Mouse (Mus musculus): ENCODE measurements around the gene Pcx. TPM values are rescaled to one million over a fixed set of nuclear protein-coding genes. Genes with fewer than 3 reads are reported as not detected.

Pcx gene
- 8.5 and 9.7 TPM in 2 replicates for polyA plus RNA-seq (2014; fragmentation: Nextera tagmentation; extraction: Ambion mirVana)

DNA sequence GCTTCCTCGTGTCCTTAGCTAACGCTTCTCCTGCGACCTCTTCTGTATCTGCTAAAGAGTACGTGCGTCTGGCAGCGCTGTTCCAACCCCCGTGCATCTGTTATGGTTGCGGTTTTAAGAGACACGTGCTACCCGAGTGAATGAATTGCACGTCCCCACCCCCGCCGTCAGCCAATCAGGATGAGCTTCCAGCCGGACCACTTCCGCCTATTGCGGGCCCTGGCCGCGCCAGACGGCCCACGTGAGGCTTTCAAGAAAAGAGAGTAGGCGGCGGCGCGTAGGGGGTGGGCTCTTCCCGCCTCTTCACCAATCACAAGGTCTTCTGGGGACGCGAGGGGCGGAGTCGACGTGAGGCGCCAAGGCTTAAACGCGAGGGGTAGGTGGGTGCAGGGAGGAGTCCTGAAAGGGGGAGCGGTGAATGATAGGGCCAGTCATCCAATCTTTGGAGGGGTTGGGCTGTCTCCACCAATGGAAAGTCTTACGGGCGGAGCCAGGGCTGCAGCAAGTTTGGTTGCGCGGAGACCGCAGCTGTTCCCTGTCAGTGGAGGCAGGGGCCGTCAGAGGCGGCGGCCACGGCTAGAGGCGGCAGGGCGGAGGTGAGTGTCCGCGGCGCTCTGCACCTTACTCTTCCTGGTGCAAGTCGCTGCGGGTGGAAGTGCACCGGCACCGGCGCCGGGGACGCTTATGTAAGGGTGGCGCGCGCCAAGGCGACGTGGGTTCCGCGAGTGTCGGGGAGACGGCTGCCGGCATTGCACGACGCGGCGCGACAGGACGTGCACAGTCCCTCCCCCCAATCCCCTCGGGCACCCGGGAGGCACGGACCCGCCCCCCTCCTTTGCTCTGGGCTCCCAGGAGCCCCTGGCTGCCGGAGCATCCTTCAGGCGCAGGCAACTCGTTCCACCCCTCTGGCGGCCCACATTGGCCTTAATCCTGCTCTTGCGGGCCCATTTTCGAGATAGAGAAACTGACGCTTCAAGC is at the start of gene Pcx:
Pcx (plus strand) TSS at position 487 of the 978 bp plus-strand sequence.
- peak within 1 kb of the TSS; percentile 67 for H3K4me3 ChIP-seq (ENCODE audit: low read depth, low read length)
- DNase-seq (ENCODE audit: low spot score) (peak; percentile 95), ATAC-seq (replicated peaks; ENCODE audit: low FRiP score, low TSS enrichment, low read depth) (peak; percentile 100)
- no peaks in the 10 kb centered on the region for H3K9me3 ChIP-seq (ENCODE audit: control insufficient read depth, low read length)
- whole genome bisulfite sequencing, result under 1% methylated on average over 81 of the region's 82 CpGs
- H3K36me3 ChIP-seq (ENCODE audit: control insufficient read depth, insufficient read depth, low read length), result no peaks in the 10 kb centered on the region
- peak within 1 kb of the TSS; percentile 86 for H3K4me2 ChIP-seq (ENCODE audit: low read length)
- peaks cover 8% of the 10 kb centered on the region for H3K4me1 ChIP-seq (replicated peaks; ENCODE audit: control insufficient read depth, insufficient read depth, low read length)
- no peak within 1 kb of the TSS for H3K27ac ChIP-seq (ENCODE audit: low read depth)
- H3K9ac ChIP-seq (ENCODE audit: low read length), result peak within 1 kb of the TSS; percentile 25
- no peaks in the 10 kb centered on the region; the same call in 1 of the 2 replicates for H3K27me3 ChIP-seq (replicated peaks; ENCODE audit: control insufficient read depth, insufficient read depth, low read length)

DNA sequence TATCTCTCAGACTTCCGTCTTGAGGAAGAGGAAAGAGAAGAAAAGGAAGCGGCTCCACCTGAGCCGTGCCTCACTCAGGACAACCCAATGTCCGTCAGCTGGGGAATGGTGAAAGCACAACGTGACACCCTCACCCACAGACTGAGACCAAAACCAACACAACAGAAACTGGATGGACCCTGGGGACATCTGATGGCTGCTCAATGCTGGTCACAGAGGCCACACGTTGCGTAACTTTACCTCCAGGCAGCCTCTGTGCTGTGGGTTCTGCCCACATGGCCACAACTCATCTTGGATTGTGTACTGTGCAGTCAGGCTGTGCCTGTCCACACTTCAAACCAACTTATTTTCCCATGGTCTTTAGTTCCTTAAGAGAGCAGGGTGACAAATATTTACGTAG is 48.3 kb upstream of the Pcx start:
- H3K9me3 ChIP-seq (ENCODE audit: control insufficient read depth, low read length), result no peaks in the 10 kb centered on the region
- H3K4me3 ChIP-seq (ENCODE audit: low read depth, low read length), result no peak overlapping the region
- ATAC-seq (replicated peaks; ENCODE audit: low FRiP score, low TSS enrichment, low read depth) (no peak), DNase-seq (ENCODE audit: low spot score) (no peak)
- no peak overlapping the region for H3K27ac ChIP-seq (ENCODE audit: low read depth)
- H3K27me3 ChIP-seq (replicated peaks; ENCODE audit: control insufficient read depth, insufficient read depth, low read length), result no peaks in the 10 kb centered on the region
- no peaks in the 10 kb centered on the region for H3K4me1 ChIP-seq (replicated peaks; ENCODE audit: control insufficient read depth, insufficient read depth, low read length)
- no peak overlapping the region for H3K4me2 ChIP-seq (ENCODE audit: low read length)
- H3K36me3 ChIP-seq (ENCODE audit: control insufficient read depth, insufficient read depth, low read length), result no peaks in the 10 kb centered on the region
- H3K9ac ChIP-seq (ENCODE audit: low read length), result no peak overlapping the region
- 81% methylated on average over 8 of the region's 8 CpGs for WGBS

DNA sequence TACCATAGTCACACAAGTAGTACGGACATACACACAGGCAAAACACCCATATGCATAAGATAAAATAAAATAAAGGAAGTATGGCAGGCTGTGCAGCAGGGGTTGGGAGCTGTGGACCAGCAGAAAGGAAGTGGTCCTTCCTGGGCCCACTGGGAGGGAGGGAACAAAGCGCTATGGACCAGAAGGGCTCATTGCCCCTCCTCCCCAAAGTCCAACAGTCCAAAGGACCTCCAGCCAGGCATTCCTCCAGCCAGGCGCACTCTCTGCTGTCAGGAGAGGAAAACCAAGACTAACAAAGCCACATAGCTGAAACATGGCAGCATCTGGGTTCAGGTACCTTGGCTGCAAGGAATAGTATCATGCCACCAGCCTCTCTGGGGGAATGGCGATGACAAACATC is 45.6 kb upstream of the Pcx start:
- Histone ChIP-seq H3K36me3 (ENCODE audit: control insufficient read depth, insufficient read depth, low read length) (no peaks in the 10 kb centered on the region), H3K4me3 (ENCODE audit: low read depth, low read length) (no peak overlapping the region), H3K9ac (ENCODE audit: low read length) (no peak overlapping the region), H3K27me3 (replicated peaks; ENCODE audit: control insufficient read depth, insufficient read depth, low read length) (no peaks in the 10 kb centered on the region), H3K4me2 (ENCODE audit: low read length) (no peak overlapping the region), H3K9me3 (ENCODE audit: control insufficient read depth, low read length) (no peaks in the 10 kb centered on the region), H3K4me1 (replicated peaks; ENCODE audit: control insufficient read depth, insufficient read depth, low read length) (no peaks in the 10 kb centered on the region), H3K27ac (ENCODE audit: low read depth) (no peak overlapping the region)
- 73% methylated on average over 4 of the region's 4 CpGs for WGBS
- DNase-seq (ENCODE audit: low spot score), result no peak
- no peak for ATAC-seq (replicated peaks; ENCODE audit: low FRiP score, low TSS enrichment, low read depth)

DNA sequence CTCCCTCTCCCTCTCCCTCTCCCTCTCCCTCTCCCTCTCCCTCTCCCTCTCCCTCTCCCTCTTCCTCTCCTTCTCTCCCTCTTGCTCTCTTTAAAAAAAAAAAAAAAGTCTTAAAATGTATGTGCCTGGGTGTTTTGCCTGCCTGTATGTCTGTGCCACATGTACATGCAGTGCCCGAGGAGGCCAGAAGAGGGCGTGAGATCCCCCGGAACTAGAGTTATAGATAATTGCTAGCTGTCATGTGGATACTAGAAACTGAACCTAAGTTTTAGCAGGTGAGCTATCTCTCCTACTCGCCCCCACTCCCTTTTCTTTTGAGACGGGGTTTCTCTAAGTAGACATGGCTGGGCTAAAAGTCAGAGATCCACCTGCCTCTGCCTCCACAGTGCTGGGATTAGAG is 41.9 kb upstream of the Pcx start:
- DNase-seq (ENCODE audit: low spot score), result no peak
- no peak overlapping the region for H3K9ac ChIP-seq (ENCODE audit: low read length)
- no peak overlapping the region for H3K27ac ChIP-seq (ENCODE audit: low read depth)
- H3K9me3 ChIP-seq (ENCODE audit: control insufficient read depth, low read length), result no peaks in the 10 kb centered on the region
- no peaks in the 10 kb centered on the region for H3K36me3 ChIP-seq (ENCODE audit: control insufficient read depth, insufficient read depth, low read length)
- no peaks in the 10 kb centered on the region for H3K27me3 ChIP-seq (replicated peaks; ENCODE audit: control insufficient read depth, insufficient read depth, low read length)
- H3K4me2 ChIP-seq (ENCODE audit: low read length), result no peak overlapping the region
- ATAC-seq (replicated peaks; ENCODE audit: low FRiP score, low TSS enrichment, low read depth), result no peak
- H3K4me1 ChIP-seq (replicated peaks; ENCODE audit: control insufficient read depth, insufficient read depth, low read length), result no peaks in the 10 kb centered on the region
- no peak overlapping the region for H3K4me3 ChIP-seq (ENCODE audit: low read depth, low read length)
- whole genome bisulfite sequencing, result 32% methylated on average over 5 of the region's 5 CpGs

DNA sequence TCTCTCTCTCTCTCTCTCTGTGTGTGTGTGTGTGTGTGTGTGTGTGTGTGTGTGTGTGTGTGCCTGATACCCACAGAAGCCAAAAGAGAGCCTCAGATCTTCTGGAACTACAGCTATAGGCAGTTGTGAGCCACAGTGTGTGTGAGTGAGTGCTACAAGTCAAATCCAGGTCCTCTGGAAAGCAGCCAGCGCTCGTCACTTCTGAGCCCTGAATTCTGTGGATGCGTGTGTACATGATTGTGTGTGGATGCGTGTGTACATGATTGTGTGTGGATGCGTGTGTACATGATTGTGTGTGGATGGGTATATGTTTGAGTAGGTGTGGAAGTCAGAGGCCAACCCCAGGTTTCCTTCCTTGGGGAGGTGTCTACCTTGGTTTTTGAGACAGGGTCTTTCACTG is 36.7 kb upstream of the Pcx start:
- Histone ChIP-seq H3K9ac (ENCODE audit: low read length) (no peak overlapping the region), H3K36me3 (ENCODE audit: control insufficient read depth, insufficient read depth, low read length) (no peaks in the 10 kb centered on the region), H3K9me3 (ENCODE audit: control insufficient read depth, low read length) (no peaks in the 10 kb centered on the region), H3K4me3 (ENCODE audit: low read depth, low read length) (no peak overlapping the region), H3K27ac (ENCODE audit: low read depth) (no peak overlapping the region), H3K4me2 (ENCODE audit: low read length) (no peak overlapping the region), H3K27me3 (replicated peaks; ENCODE audit: control insufficient read depth, insufficient read depth, low read length) (peaks cover 36% of the 10 kb centered on the region), H3K4me1 (replicated peaks; ENCODE audit: control insufficient read depth, insufficient read depth, low read length) (0 out of 2 replicates have a peak, but pooled peaks cover 4% of the 10 kb centered on the region)
- ATAC-seq (replicated peaks; ENCODE audit: low FRiP score, low TSS enrichment, low read depth) (no peak), DNase-seq (ENCODE audit: low spot score) (no peak)
- WGBS, result 79% methylated on average over 5 of the region's 5 CpGs

DNA sequence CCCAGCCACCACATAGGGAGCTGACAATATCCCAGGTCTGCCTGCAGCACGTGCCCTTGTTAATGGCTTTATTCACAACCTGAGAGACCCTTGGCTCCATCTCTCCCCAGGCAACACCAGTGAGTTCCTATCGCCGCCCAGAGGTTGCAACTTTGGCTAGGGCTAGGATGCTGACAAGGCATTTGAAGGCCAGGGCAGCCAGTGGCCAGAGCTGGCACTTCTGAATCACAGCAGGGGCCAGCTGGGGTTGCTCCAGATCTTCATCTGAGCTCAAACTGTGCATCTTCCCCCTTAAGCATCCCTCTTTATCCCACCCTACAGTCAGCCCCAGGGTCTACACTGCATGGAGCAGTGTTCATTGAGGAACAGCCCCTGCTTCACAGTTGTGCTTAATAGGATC is 35.5 kb upstream of the Pcx start:
- H3K36me3 ChIP-seq (ENCODE audit: control insufficient read depth, insufficient read depth, low read length), result no peaks in the 10 kb centered on the region
- H3K4me2 ChIP-seq (ENCODE audit: low read length), result no peak overlapping the region
- no peak for ATAC-seq (replicated peaks; ENCODE audit: low FRiP score, low TSS enrichment, low read depth)
- H3K4me3 ChIP-seq (ENCODE audit: low read depth, low read length), result no peak overlapping the region
- 55% methylated on average over 3 of the region's 3 CpGs for WGBS
- no peak for DNase-seq (ENCODE audit: low spot score)
- 0 out of 2 replicates have a peak, but pooled peaks cover 4% of the 10 kb centered on the region for H3K4me1 ChIP-seq (replicated peaks; ENCODE audit: control insufficient read depth, insufficient read depth, low read length)
- H3K27ac ChIP-seq (ENCODE audit: low read depth), result no peak overlapping the region
- no peak overlapping the region for H3K9ac ChIP-seq (ENCODE audit: low read length)
- H3K9me3 ChIP-seq (ENCODE audit: control insufficient read depth, low read length), result no peaks in the 10 kb centered on the region
- H3K27me3 ChIP-seq (replicated peaks; ENCODE audit: control insufficient read depth, insufficient read depth, low read length), result peaks cover 42% of the 10 kb centered on the region

DNA sequence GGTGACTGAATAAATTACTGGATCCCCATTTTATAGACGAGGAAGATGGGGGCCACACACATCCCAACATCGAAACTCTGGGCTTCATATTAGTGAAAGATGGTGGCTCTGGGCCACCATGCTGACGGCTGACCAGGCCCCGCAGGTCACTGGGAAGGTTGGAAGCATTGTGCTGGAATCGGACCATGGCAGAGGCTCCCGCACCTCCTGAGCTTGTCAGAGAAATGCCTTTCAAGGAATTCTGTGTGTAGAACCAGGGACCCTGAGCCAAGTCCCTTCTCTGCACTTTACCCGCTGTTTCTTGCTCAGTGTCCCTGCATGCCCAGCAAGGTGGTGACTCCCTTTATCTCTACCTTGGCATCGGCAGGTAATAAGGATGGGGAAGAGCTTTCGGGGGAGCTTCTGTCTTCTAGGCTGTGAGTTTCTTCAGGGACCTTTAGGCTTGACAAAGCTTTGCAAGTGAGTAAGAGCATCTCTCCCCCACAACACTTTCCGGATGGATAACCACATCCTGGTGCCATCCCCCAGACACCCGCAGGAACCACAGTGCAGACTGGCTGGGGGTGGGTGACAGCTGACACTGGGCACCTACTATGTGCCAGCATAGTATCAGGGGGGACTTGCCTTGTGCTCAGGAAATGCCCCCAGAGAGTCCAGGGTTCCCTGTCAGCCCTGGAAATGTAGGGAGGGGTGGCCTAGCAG is 34.9 kb upstream of the Pcx start:
- WGBS, result 82% methylated on average over 11 of the region's 11 CpGs
- no peak overlapping the region for H3K4me2 ChIP-seq (ENCODE audit: low read length)
- peaks cover 42% of the 10 kb centered on the region for H3K27me3 ChIP-seq (replicated peaks; ENCODE audit: control insufficient read depth, insufficient read depth, low read length)

DNA sequence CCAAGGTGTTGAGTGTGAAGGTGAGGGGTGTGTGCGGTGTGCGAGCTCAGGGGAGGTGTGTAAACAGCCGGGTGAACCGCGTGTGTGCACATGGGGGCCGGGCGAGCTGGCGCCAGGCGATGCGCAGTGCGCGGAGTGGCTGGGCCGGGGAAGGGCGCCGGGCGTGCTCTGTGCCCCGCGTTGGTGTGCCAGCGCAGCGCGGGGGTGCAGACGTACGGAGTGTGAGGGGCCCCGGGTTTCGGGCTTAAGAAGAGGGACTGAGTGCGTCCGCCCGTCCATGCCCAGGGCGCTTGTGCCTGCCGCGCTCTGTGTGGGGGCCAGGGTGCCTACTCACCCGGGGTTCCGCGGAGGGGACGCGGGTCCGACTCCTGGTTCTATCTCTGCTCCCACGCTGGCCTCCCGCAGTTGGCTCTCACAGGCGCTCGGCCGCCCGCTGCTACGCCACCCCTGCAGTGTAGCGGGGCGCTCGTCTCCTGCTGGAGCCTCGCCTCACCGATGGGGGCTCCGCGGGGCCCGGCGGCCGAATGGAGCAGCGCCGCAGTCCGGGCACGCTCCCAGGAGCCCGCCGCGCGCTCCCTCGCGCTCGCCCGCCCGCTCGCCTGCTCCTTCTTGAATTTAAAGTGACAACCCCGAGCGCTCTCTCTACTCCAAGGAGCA is 33.5 kb upstream of the Pcx start:
- WGBS, result 0% methylated on average over 58 of the region's 70 CpGs
- no peak overlapping the region for H3K27ac ChIP-seq (ENCODE audit: low read depth)
- H3K4me1 ChIP-seq (replicated peaks; ENCODE audit: control insufficient read depth, insufficient read depth, low read length), result 0 out of 2 replicates have a peak, but pooled peaks cover 4% of the 10 kb centered on the region
- no peaks in the 10 kb centered on the region for H3K36me3 ChIP-seq (ENCODE audit: control insufficient read depth, insufficient read depth, low read length)
- DNase-seq (ENCODE audit: low spot score) (peak; percentile 77), ATAC-seq (replicated peaks; ENCODE audit: low FRiP score, low TSS enrichment, low read depth) (peak; percentile 62; the same call in 1 of the 2 replicates)
- peak overlapping the region; percentile 47 for H3K4me3 ChIP-seq (ENCODE audit: low read depth, low read length)
- H3K4me2 ChIP-seq (ENCODE audit: low read length), result peak overlapping the region; percentile 99
- H3K9ac ChIP-seq (ENCODE audit: low read length), result peak overlapping the region; percentile 38
- no peaks in the 10 kb centered on the region for H3K9me3 ChIP-seq (ENCODE audit: control insufficient read depth, low read length)
- peaks cover 42% of the 10 kb centered on the region for H3K27me3 ChIP-seq (replicated peaks; ENCODE audit: control insufficient read depth, insufficient read depth, low read length)

More for the DNA sequence above, 34.9 kb upstream of the Pcx start:
- DNase-seq (ENCODE audit: low spot score) (no peak), ATAC-seq (replicated peaks; ENCODE audit: low FRiP score, low TSS enrichment, low read depth) (no peak)
- Histone ChIP-seq H3K9ac (ENCODE audit: low read length) (no peak overlapping the region), H3K4me3 (ENCODE audit: low read depth, low read length) (no peak overlapping the region), H3K27ac (ENCODE audit: low read depth) (no peak overlapping the region), H3K36me3 (ENCODE audit: control insufficient read depth, insufficient read depth, low read length) (no peaks in the 10 kb centered on the region), H3K9me3 (ENCODE audit: control insufficient read depth, low read length) (no peaks in the 10 kb centered on the region), H3K4me1 (replicated peaks; ENCODE audit: control insufficient read depth, insufficient read depth, low read length) (0 out of 2 replicates have a peak, but pooled peaks cover 4% of the 10 kb centered on the region)
